Mouse (Mus musculus) v-Abl transformed pro-B cells (cell line): ENCODE results near the gene Fyn.

Source experiments
- in situ Hi-C, 2 experiments: fragments of 400-800 bp; cut with MboI; formaldehyde crosslinking; loops; one replicate each; pipeline ENCODE4 v1.15.1; 2025; ENCODE audit not compliant: unreplicated experiment in 2 of 2

Fyn gene

DNA sequence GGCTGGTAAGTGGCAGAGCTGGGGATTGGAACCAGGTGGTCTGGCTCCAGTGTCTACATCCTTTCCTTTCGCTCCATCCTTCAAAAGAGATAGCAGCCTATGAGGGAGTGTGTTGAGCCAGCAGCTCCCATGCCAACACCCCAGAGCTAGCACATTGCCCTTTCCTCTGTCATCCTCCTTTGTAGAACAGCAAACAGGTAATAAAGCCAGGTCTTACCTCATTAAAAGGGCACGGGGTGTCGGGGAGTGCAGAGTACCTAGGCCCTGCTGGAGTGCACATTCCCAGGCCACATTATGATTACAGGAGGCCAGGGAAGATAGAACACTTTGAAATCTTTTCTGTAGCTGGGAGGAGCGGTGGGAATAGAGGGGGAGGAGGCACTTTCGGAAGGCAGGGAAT lies 8.6 kb downstream of the Fyn start:
- in situ Hi-C loops: loop anchor here (10.0 kb wide), 2 partner anchors 108 to 138 kb away; no protein-coding TSS in a partner anchor

DNA sequence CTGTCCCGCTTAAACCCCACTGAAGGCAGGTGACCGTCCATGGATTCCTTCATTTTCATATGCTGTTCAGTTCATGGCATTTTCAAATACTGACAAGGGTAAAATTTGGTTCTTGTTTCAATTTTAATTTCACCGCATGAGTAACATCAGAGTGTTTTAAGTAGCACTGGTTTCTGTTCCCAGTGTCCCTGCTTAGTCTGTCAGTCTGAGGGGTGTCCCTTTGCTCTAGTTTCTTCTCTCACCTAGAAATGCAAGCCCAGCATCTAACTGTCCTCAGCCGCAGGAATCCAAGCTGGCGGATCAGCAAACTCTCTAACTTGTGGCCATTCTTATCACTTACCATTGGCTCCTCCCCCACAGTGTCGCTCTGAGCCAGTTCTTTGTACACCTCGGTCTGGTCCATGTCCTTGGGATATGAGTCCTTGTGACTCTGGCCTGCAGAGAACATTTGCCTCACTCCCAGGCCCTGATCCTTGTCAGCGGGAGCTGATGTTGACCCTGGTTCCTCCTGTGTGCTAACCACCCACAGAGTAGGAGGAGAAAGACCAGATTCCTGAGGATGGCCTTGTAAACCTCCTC lies 9.5 kb downstream of the Fyn start:
- in situ Hi-C loops: loop anchor here (10.0 kb wide), 2 partner anchors 107 to 137 kb away; no protein-coding TSS in a partner anchor

DNA sequence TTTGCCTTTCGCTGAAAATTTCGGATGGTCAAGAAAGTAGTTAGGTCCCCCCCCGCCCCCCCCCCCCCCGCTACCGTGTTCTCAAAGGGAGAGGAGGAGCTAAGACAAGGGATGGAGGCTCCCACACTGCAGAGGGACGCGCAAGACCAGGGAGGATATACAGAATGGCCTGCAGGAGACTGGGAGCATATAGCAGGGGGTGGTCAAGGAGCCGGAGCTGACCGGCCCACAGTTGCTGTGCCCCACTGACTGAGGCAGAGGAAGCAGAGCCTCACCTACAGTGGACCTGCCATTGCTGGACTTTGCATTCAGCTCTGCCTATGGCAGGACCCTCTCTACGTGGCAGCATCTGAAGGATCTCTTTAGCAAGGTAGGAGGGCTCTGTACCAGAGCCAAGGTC lies 10.6 kb downstream of the Fyn start:
- in situ Hi-C loops: loop anchor here (10.0 kb wide), 2 partner anchors 106 to 136 kb away; no protein-coding TSS in a partner anchor

DNA sequence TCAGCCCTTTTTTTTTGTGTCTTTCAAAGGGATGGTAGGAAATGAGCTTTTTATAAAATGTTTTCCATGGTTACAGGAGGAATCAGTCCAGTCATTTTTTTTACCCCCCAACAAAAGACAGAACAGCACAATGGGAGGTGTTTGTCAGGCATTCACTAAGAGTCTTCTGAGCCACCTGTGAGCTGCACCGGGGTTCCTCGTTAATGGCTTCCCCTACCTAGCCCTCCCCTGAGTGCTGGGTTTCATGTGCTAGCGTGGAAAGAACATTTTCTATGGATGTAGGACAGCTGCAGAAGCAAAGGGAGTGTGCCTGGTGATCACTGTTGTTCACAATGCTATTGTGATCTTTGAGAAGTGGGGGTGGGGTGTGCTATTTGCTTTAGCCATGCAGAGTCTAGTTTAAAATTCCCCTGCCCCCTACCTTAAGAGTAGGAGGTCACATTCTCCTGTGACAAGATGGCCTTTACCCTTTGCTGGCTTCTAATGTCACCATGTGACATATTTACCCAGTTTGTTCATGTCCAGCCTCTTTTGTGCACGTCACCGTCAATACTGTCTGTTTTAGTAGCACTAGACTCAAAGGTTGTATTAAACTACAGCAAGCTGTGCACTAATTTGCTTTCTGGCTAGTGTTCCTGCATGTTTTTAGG lies 11.2 kb downstream of the Fyn start:
- in situ Hi-C loops: loop anchor here (10.0 kb wide), 2 partner anchors 105 to 135 kb away; no protein-coding TSS in a partner anchor

DNA sequence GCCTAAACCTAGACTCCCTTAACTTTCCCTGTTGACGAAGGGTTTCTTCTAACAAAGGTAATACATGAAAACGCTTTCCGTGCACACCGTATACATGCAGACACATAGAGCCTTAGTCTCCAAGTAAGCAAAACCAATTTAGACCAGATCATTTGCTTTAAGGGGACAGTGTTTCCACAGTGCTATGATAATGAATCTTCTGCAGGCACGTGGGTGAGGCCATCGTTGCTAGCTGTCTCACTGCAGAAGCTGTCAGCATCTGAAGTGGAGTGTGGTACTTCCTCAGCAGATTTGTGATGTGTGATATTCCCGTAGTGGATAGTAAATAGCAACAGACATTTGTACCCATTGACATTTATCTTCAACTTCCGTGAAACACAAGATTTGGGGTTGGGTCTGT lies 16.6 kb downstream of the Fyn start:
- in situ Hi-C loops: no loop called here

DNA sequence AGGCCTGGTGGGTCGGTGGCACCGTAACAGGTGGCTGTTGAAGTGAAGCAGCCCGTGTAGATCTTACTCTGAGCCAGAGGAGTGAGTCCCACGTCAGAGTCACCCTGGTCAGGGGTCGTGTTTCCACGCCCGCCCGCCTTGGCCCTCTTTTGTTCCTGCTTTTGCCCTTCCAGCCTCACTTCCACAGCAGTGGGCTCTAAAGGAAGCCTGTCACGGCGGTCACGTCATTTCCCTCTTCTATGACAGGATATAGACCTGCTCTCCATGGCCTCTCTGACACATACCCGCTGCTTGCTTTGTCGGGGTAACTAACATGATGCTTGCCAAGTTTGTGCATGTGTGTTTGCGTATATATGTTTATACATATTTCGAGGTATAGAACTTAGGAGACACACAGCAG lies 17.5 kb downstream of the Fyn start:
- in situ Hi-C loops: no loop called here

DNA sequence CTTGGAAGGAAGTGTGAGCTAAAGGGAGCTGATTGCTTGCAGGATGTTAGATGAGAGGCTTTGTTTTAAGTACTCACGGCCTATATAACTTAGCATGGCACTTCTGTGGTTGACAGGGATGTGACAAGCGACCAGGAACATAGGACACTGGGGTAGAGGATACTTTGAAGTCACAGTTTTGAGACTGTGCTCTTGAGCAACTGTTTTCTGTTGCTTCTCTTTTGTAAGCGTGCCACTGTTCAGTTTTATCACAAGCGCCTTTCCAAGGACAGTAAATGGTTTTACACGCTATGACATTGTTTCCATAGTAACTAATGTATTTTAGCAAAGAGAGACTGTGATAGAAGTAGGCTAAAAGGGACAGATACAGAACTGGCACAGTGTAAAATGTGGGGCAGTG lies 18.4 kb downstream of the Fyn start:
- in situ Hi-C loops: no loop called here

DNA sequence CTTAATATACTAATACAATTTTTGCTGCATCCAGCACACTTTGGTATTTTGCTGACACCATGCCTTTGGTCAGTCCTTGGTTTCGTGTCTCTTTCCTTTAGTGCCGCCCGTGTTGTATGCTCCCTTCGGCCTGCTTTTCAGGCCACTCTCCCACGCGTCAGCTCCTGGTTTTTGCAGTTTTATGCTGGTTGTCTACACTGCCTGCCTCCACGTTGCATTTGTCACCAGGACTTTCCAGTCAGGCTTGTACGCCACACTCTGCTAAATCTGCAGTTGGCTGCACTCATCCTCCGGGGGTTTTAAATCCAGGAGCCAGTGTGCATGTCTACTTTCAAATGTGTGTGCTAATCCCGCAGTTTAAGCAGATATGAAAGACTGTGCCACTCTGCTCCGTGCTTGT lies 18.9 kb downstream of the Fyn start:
- in situ Hi-C loops: no loop called here

DNA sequence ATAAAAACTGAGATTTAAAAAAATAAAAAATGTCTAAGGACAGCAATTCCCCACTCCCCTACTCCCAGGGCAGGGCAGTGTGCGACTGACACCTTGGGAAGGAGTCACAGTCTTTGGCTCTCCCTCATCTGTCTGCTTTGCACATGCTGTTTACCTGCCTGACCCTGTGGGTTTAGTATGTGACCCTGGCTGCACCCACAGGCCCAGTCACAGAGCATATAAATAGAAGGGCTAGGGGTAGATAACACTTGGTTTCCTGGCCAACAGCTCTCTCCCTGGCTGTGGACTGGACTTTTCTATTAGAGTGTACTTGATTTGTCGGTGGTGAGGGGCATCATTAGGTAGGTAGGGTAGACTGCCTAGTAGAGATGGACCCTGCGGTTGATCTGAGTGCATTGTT lies 19.5 kb downstream of the Fyn start:
- in situ Hi-C loops: no loop called here

DNA sequence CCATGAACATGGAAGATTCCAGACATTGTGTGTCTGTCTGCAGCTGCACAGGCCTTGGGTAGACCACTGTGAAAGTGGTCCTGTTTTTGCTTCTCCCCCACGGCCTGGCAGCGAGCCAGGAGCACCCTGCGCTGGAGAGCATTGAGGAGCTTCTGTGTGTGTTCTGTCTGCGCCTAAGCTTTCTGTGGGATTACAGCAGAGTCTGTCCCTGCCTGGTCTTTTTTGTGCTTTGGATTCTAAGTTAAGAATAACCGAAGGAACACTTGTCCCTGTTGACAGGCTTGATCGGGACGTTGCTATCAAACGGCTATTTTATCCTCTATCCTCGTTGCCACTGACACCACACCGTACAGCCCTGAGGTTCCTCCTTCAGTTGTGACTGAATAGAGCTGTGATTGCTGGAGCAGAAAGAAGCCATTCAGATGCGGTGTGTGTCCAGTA lies 20.8 kb downstream of the Fyn start:
- in situ Hi-C loops: no loop called here

DNA sequence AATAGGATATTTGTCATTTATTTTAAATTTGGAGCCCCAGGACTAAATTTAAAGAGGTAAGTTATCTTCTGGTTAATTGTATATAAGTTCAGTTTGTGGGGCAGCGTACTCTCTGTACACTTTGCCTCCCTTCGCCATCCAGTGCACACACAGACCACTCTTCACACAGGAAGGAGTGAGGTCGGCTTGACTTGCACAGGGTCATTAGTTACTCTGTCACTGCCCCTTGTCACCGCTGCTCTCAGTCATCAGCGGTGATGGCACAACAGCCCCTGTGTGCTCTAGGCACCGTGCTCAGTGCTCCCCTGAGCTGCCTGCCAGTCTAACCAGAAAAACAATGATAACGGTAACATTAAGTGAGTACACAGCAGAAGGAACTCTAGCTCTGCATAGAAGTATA lies 21.9 kb downstream of the Fyn start:
- in situ Hi-C loops: no loop called here

DNA sequence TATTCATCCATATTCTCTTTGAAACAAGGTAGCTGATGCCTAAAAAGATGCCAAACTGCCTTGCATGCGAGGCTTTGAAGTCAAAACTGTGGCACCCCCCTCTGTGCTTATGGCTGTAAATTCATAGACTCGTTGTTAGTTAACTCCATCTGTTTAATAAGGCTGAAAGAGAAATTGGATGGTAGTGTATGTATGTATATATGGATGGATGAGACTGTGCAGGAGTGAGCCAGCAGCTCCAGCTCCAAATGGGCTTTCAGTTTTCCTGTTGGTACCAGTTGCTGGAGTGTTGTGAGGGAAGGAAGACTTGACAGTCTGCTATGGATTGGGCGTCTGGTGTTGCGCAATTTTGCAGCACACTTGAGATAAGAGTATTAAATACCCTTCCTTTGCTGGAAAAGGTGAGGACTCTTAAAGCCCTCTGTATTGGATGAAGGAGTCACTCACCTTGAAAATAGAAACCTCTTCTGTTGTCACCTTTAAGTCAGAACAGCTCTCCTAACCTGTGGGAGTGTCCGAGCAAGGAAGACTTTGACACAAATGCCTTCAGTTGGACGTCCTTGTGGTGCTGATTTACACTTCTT lies 24.3 kb downstream of the Fyn start:
- in situ Hi-C loops: no loop called here

DNA sequence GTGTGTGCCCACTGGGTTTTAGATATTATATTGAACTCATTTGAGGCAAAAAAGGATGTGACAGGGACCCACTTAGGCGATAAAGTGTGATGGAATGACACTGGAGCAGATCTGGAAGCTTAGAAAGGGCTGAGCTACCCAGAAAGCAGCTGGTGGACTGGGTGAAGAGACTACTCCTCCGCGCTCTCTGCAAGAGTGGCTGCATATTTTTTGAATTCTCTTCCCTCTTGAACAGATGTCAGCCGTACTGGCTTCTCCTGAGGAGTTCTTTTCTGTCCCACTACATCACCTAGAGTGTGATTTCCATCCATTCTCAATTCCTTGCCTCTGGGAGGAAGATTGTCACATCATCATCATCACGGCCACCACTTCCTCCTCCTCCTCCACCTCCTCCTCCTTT lies 26.9 kb downstream of the Fyn start:
- in situ Hi-C loops: no loop called here

DNA sequence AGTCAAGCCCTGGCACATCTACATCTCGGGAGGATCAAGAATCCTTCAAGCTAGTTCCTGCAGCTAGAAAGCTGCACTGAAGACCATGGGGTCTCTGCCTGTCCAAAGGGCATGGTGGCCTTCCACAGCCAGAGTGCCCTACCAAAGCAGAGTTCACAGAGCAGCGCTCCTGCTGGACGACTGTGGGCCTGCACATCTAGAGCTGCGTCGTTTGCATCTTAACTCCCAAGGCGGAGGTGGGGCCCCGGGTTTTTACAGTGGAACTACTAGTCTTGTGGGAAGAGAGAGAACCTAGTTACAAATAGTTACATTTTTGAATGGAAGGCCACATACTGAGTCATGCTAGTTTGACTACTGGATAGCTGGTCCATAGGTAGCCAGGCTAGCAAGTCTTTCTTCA lies 30.3 kb downstream of the Fyn start:
- in situ Hi-C loops: no loop called here

DNA sequence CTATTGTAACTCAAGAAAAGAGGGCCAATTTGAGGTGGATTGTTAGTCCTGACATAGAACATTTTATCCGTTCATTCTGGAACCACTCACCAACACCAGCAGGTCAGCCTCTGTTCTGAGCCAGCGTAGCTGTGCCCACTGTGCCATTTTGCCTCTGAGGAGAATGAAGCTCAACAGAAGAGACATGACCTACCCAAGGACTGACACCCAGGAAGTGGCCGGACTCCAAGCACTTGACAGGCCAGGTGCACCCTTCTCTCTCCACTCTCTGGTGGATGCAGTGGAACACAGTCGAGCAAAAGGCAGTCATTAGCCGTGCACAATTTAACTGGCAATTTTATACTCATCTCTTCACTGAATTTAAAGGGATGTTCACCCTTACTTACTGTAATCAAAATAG lies 31.5 kb downstream of the Fyn start:
- in situ Hi-C loops: no loop called here

DNA sequence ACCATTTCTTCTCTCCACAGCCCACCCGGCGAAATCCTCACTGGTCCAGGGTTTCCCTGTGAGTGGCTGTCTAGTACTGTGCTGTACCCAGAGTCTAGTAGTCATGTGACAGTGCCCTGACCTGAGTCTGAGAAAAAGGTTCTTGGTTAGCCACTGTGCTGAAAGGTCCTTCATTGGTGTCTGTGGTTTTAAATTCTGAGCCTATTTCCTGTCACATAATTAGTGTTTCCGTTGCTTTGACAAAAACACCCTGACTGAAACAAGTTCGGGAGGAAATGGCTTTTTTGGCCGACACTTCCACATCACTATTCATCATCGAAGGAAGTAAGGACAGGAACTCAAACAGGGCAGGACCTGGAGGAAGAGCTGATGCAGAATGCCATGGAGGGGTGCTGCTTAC lies 33.8 kb downstream of the Fyn start:
- in situ Hi-C loops: no loop called here

DNA sequence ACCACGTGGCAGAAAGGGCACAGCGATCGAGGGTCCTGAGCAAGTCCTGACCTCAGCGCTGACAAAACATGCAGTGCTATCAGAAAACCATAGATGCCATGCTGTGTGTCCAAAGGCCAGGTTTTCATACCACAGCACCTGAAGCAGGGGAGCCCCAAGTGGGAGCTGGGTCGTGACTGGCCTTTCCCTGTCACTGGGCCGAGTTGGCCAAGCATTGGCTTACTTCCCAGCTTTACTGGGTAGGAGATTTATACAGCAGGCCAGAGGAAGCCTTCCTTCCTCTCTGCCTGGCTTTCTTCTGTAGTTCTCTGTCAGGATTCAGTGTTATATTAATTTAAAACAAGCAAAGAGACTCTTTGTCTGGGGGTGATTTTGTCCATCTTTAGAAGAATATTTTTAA lies 35.1 kb downstream of the Fyn start:
- in situ Hi-C loops: no loop called here

DNA sequence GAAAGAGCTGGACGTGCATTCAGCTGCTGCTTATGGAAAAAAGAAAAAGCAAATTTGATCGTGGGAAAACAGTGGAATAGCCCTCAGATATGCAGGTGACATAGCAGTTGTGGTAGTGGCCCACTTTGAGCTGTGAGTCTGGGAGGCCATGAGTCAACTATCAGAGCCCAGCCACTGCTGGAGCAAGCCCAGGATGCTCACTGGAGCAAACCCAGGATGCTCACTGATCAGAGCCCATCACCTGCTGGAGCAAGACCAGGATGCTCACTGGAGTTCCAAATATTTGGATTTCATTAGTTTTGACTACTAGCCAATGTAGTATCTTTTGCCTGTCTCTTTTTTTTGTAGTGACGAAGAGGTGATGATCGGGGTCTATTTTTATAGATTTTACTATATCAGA lies 35.5 kb downstream of the Fyn start:
- in situ Hi-C loops: no loop called here

DNA sequence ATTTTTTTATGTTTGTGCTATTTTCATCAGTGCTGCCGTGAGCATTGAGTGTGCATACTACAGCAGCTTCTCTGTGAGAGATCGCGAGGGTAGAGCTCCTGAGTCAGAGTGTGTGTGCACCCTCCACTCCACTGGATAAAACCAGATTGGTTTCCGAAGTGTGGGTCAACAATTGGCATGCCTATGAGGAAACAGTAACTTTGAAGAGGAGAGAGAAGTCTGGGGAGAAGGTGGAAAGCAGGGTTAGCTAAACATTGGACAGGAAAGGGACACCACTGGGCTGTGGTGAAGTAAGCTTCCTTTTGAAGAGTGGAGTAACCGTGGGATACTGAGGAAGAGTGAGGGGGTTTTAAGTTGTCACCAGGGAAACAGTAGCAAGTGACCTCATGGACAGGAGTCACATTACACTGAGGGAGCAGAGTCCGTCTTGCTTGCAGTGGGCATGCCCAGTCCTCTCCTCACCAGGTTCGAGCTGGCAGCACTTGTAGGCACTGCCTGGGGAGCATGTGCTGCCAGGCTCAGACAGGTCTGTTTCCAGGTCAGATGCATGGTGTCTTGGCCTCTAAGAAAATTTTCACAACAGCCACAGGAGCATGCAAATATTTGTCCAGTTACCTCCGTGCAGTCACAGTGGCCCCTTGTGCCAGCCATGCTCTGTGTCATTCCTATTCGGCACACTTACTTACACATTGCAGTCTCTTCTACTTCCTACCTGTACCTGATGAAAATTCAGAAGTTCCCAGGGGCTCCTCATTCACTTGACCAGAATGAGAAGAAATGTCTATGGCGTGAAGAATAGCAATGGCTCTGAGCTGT lies 37.5 kb downstream of the Fyn start:
- in situ Hi-C loops: no loop called here

DNA sequence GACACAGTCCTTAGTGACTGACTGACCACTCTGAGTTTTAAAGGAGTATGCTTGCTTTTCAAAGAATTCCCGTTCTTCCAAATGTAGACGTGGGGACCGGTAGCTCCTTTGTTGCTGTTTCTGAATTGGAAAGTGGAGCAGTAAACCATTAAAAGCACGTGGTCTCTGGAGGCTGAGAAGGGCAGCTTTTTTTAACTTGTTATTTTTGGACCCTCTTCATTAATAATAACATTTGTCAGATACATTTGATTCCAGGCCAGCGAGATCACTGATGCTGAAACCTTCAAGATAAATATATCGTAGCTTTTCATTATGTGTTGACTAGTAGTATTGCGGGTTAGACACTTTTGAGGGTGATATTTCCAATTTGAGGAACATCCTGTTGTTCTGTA lies 38.1 kb downstream of the Fyn start:
- in situ Hi-C loops: no loop called here

DNA sequence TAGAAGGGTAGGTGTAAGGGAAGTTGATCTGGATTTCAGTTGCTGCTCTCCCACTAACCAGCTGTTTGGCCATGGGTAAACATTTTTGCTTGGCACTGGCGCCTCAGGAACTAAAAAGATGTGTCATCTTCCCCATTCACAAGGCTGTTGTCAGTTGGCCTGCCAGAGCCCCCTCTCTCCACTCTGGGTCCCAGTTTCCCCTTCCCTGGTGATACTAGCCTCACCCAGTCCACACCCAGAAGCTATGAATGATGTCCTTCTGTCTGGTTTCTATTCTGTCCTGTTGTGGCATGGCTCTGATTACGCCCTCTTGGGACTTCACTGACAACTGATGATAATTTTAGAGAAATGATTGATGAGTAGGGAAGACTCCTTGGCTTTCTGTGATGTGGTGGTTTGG lies 38.9 kb downstream of the Fyn start:
- in situ Hi-C loops: no loop called here
